Mouse (Mus musculus): ENCODE measurements around the gene Plxdc1. TPM values are rescaled to one million over a fixed set of nuclear protein-coding genes. Genes with fewer than 3 reads are reported as not detected.

Gene Plxdc1
- polyA plus RNA-seq, 2 experiments, result 0.20 to 0.38 TPM

DNA sequence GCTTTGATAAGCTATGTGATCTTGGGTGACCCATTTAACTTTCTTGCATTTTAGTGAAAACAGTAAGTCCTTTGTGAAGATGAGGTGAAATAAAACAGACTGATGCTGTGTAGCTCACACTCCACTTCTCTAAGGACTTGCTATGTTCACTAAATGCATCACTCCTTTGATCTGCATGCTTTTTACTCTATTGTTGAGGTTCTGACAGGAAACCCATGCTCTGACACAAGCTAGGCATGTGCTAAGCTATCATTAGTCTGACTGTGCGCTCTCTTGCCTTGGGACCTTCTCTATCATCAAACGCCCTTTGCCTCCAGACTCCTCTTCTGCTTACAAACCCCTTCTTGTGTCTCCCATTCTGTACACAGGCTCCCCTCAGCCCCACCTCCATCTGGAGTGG, 80.7 kb downstream of the Plxdc1 start:
- H3K27ac ChIP-seq, result no peak overlapping the region
- TF ChIP-seq CTCF (IDR thresholded peaks at IDR 0.05; ENCODE audit: low read depth), result no peak
- no peak for TF ChIP-seq EP300 (IDR thresholded peaks at IDR 0.05; ENCODE audit: low read depth)
- 58% methylated on average over 2 of the region's 2 CpGs for WGBS (ENCODE audit: insufficient replicate concordance)
- H3K36me3 ChIP-seq (replicated peaks; ENCODE audit: control insufficient read depth, insufficient read depth, low read depth), result no peaks in the 10 kb centered on the region
- no peaks in the 10 kb centered on the region for H3K9me3 ChIP-seq (ENCODE audit: control insufficient read depth, low read length)
- no peak for DNase-seq (ENCODE audit: low read depth in 3 of 3, low spot score in 3 of 3)
- no peaks in the 10 kb centered on the region for H3K4me1 ChIP-seq (replicated peaks; ENCODE audit: control insufficient read depth in 2 of 2, insufficient read depth in 2 of 2, low read length in 1 of 2)
- no peak overlapping the region for H3K4me3 ChIP-seq (ENCODE audit: insufficient read depth in 1 of 2, low read depth in 2 of 2, low read length in 2 of 2)
- ATAC-seq (ENCODE audit: insufficient read depth), result no peak
- H3K9ac ChIP-seq (replicated peaks), result no peak overlapping the region
- no peak overlapping the region for H3K4me2 ChIP-seq (ENCODE audit: low read depth)
- no peaks in the 10 kb centered on the region for H3K27me3 ChIP-seq (ENCODE audit: control insufficient read depth, insufficient read depth, low read length)

DNA sequence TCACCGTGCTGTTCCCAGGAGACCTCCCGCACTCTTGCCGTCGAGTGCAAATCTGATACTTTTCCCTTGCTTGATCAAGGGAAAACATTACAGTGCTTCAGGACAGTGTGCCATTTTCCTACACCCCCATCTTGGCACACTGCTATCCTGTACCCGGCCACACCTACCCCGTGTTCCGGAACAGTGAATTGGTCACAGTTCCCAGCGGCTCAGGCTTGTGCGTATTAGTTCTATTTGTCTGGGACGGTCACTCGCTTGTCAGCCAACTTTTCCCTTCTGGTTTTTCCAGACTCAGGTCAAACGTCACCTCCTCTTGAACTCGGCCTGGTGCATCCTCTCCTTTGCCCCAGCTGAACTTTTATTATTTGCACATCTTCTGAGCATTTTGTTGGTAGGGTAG, 81.4 kb downstream of the Plxdc1 start:
- no peak overlapping the region for H3K4me3 ChIP-seq (ENCODE audit: insufficient read depth in 1 of 2, low read depth in 2 of 2, low read length in 2 of 2)
- ATAC-seq (ENCODE audit: insufficient read depth), result no peak
- no peaks in the 10 kb centered on the region for H3K4me1 ChIP-seq (replicated peaks; ENCODE audit: control insufficient read depth in 2 of 2, insufficient read depth in 2 of 2, low read length in 1 of 2)
- no peak overlapping the region for H3K9ac ChIP-seq (replicated peaks)
- no peak overlapping the region for H3K27ac ChIP-seq
- H3K4me2 ChIP-seq (ENCODE audit: low read depth), result no peak overlapping the region
- no peaks in the 10 kb centered on the region for H3K27me3 ChIP-seq (ENCODE audit: control insufficient read depth, insufficient read depth, low read length)
- H3K9me3 ChIP-seq (ENCODE audit: control insufficient read depth, low read length), result no peaks in the 10 kb centered on the region
- DNase-seq (ENCODE audit: low read depth in 3 of 3, low spot score in 3 of 3), result no peak
- H3K36me3 ChIP-seq (replicated peaks; ENCODE audit: control insufficient read depth, insufficient read depth, low read depth), result no peaks in the 10 kb centered on the region
- TF ChIP-seq EP300 (IDR thresholded peaks at IDR 0.05; ENCODE audit: low read depth) (no peak), CTCF (IDR thresholded peaks at IDR 0.05; ENCODE audit: low read depth) (no peak)
- WGBS (ENCODE audit: insufficient replicate concordance), result 75% methylated on average over 13 of the region's 13 CpGs

DNA sequence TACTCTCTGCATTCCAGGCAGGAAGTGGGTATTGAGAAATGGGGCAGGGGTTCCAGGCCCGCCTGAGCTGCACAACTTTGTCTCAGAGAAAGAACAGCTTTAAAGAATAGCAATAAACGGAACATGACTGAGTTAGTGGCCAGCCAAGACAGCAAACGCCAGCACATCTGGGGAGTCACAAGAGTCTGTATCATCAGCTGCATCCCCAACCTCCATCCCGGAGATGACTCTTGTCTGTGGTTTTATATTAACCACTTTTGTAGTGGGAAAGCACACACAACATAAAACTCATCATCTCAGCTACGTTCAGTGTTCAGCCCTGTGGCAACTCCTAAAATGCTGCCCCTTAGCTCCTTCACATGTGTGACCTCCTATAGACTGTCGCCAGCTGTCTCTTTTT, 84.4 kb downstream of the Plxdc1 start:
- Histone ChIP-seq H3K9ac (replicated peaks) (no peak overlapping the region), H3K27me3 (ENCODE audit: control insufficient read depth, insufficient read depth, low read length) (no peaks in the 10 kb centered on the region), H3K27ac (no peak overlapping the region), H3K4me1 (replicated peaks; ENCODE audit: control insufficient read depth in 2 of 2, insufficient read depth in 2 of 2, low read length in 1 of 2) (no peaks in the 10 kb centered on the region), H3K4me3 (ENCODE audit: insufficient read depth in 1 of 2, low read depth in 2 of 2, low read length in 2 of 2) (no peak overlapping the region), H3K9me3 (ENCODE audit: control insufficient read depth, low read length) (no peaks in the 10 kb centered on the region), H3K36me3 (replicated peaks; ENCODE audit: control insufficient read depth, insufficient read depth, low read depth) (no peaks in the 10 kb centered on the region), H3K4me2 (ENCODE audit: low read depth) (no peak overlapping the region)
- DNase-seq (ENCODE audit: low read depth in 3 of 3, low spot score in 3 of 3) (no peak), ATAC-seq (ENCODE audit: insufficient read depth) (no peak)
- TF ChIP-seq EP300 (IDR thresholded peaks at IDR 0.05; ENCODE audit: low read depth), result no peak
- WGBS (ENCODE audit: insufficient replicate concordance), result 53% methylated on average over 6 of the region's 6 CpGs

DNA sequence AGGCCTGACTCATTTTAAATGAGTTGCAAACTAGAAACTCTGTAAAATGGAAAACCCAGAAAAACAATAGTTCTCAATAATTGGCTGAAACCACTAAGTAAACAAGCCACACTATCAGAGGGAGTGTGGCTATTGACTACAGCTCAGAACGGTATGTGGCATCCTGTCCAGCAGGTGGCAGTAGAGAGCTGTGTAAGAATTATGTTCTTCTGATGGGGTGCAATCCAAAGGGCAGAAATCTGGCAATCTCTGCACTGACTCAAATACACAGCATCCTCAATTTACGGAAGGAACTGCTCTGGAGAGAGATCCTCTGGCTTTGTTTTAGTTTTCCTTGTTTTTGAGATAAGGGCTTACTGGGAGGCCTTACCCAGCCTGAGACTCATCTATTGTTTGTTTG, 86.4 kb downstream of the Plxdc1 start:
- Histone ChIP-seq H3K9me3 (ENCODE audit: control insufficient read depth, low read length) (no peaks in the 10 kb centered on the region), H3K27ac (no peak overlapping the region), H3K9ac (replicated peaks) (no peak overlapping the region), H3K36me3 (replicated peaks; ENCODE audit: control insufficient read depth, insufficient read depth, low read depth) (no peaks in the 10 kb centered on the region), H3K4me2 (ENCODE audit: low read depth) (no peak overlapping the region), H3K4me1 (replicated peaks; ENCODE audit: control insufficient read depth in 2 of 2, insufficient read depth in 2 of 2, low read length in 1 of 2) (no peaks in the 10 kb centered on the region), H3K4me3 (ENCODE audit: insufficient read depth in 1 of 2, low read depth in 2 of 2, low read length in 2 of 2) (no peak overlapping the region), H3K27me3 (ENCODE audit: control insufficient read depth, insufficient read depth, low read length) (no peaks in the 10 kb centered on the region)
- ATAC-seq (ENCODE audit: insufficient read depth) (peak; percentile 39; the same call in 1 of the 2 replicates), DNase-seq (ENCODE audit: low read depth in 3 of 3, low spot score in 3 of 3) (peak; percentile 55 to 61 (median 58))
- 0% methylated on average over 2 of the region's 2 CpGs for whole genome bisulfite sequencing (ENCODE audit: insufficient replicate concordance)
- TF ChIP-seq CTCF (IDR thresholded peaks at IDR 0.05; ENCODE audit: low read depth) (peak; percentile 85), EP300 (IDR thresholded peaks at IDR 0.05; ENCODE audit: low read depth) (no peak)

DNA sequence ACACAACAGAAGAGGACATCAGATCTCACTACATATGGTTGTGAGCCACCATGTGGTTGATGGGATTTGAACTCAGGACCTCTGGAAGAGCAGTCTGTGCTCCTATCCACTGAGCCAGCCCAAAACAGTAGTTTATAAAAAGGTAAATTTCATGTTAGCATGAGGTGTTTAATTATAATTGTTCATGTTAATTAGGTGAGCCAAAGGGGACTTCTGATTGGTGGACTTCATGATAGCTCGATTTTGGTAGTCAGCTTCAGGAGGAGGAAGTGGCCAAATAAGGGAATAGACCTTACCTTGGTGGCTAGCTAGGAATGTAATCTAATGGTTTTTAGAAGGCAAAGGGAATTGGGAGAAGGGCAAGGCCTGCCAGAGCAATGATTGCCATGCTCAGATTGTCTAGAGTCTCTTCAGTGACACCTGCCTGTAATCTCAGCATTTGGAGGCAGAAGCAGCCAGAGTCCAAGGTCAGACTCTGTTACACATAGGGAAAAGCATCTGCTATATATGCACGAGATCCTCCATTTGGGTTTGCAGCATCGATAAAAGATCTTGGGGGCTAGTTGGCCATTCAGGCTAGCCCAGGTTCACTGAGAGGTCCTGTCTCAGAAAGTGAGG, 88.6 kb downstream of the Plxdc1 start:
- no peak for ATAC-seq (ENCODE audit: insufficient read depth)
- WGBS (ENCODE audit: insufficient replicate concordance), result 61% methylated on average over 3 of the region's 3 CpGs
- TF ChIP-seq EP300 (IDR thresholded peaks at IDR 0.05; ENCODE audit: low read depth) (no peak), CTCF (IDR thresholded peaks at IDR 0.05; ENCODE audit: low read depth) (no peak)

More for the DNA sequence above, 88.6 kb downstream of the Plxdc1 start:
- no peak for DNase-seq (ENCODE audit: low read depth in 3 of 3, low spot score in 3 of 3)
- H3K27me3 ChIP-seq (ENCODE audit: control insufficient read depth, insufficient read depth, low read length), result no peaks in the 10 kb centered on the region
- no peak overlapping the region for H3K27ac ChIP-seq
- no peaks in the 10 kb centered on the region for H3K9me3 ChIP-seq (ENCODE audit: control insufficient read depth, low read length)
- no peak overlapping the region for H3K9ac ChIP-seq (replicated peaks)
- no peaks in the 10 kb centered on the region for H3K4me1 ChIP-seq (replicated peaks; ENCODE audit: control insufficient read depth in 2 of 2, insufficient read depth in 2 of 2, low read length in 1 of 2)
- no peaks in the 10 kb centered on the region for H3K36me3 ChIP-seq (replicated peaks; ENCODE audit: control insufficient read depth, insufficient read depth, low read depth)
- H3K4me3 ChIP-seq (ENCODE audit: insufficient read depth in 1 of 2, low read depth in 2 of 2, low read length in 2 of 2), result no peak overlapping the region
- no peak overlapping the region for H3K4me2 ChIP-seq (ENCODE audit: low read depth)

Measured in liver, embryonic 14.5 days (tissue).